Mouse (Mus musculus): ENCODE data around the gene Sptbn1. TPM values are rescaled to one million over a fixed set of nuclear protein-coding genes. Genes with fewer than 3 reads are reported as not detected.
"Not testable (repeated sequence)": the region's sequence is repeated elsewhere in the genome, so short reads cannot be mapped to it uniquely, and the experiment has no call there.

Gene Sptbn1
- polyA plus RNA-seq, 1 experiment from 2014 or later = 16.9 TPM

DNA sequence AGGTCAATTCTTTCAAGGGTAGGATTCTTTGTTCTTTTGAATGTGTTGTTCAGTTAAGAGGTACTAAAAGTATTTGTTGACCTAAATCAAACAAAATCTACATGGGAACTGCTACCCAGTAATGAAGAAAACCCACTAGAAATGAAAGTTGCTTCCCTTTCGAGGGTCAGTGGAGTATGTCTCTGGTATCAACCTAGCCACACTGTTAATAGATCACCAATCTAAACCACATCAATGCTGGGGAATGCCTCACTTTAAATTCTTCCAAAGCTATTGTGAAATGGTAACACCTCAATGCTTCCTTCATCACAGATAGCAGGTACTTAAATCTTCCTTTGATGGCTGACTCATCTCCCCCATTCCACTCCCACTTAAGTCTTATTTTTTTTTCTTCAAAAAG is 1.5 kb upstream of the Sptbn1 start:
- no peak overlapping the region for H3K9ac ChIP-seq
- ATAC-seq (ENCODE audit: low read depth) = no peak

DNA sequence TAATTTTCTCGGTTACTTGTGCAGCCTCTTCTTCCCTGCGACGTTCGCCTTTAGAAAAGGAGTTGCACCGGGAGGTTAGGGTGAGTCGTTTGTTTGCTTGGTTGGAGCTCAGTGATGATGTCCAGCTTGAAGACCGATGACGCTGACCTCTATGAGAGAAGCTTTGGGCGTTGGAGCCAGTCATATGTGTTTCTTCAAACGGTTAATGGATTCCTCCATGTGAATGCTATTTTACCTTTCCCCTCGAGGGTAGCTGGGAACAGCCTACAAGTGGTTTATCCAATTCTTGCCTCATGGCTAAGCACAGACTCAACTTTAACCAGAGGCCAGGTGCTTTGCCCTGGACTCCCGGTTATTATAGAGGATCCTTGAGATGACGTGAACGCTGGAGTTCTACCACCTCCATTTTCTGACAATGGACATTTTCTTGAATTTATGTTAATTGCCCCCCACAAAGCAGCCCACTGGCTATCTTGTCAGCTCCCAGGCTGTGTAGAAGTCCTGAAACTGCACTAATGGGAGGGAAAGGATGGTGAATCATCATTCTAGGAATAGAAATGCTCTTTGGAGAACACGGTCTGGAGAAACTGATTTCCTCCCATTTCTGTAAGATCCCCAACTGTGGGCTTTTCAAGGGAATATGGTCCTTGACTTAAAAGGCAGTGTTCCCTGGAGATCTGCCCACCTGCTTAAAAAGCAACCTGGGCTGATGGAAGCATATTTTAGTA is 837 bp upstream of the Sptbn1 start:
- no peak overlapping the region for H3K9ac ChIP-seq
- peak overlapping the region; percentile 66 for H3K4me3 ChIP-seq (replicated peaks)
- peak overlapping the region; percentile 80 for H3K4me2 ChIP-seq
- H3K4me1 ChIP-seq (replicated peaks) = peaks cover 17% of the 10 kb centered on the region
- 0 out of 2 replicates have a peak, but pooled peaks have one; percentile 7 for ATAC-seq (ENCODE audit: low read depth)
- DNase-seq = no peak
- H3K27ac ChIP-seq = no peak overlapping the region
- 5% methylated on average over 15 of the region's 15 CpGs for WGBS (ENCODE audit: insufficient replicate concordance)
- peaks cover 43% of the 10 kb centered on the region for H3K27me3 ChIP-seq
- no peaks in the 10 kb centered on the region for H3K9me3 ChIP-seq (replicated peaks)
- no peaks in the 10 kb centered on the region for H3K36me3 ChIP-seq

More for the DNA sequence above, 1.5 kb upstream of the Sptbn1 start:
- WGBS (ENCODE audit: insufficient replicate concordance) = 20% methylated on average over 1 of the region's 1 CpGs
- Histone ChIP-seq H3K4me2 (no peak overlapping the region), H3K4me3 (replicated peaks) (no peak overlapping the region), H3K27me3 (peaks cover 43% of the 10 kb centered on the region), H3K4me1 (replicated peaks) (peaks cover 17% of the 10 kb centered on the region), H3K27ac (no peak overlapping the region), H3K9me3 (replicated peaks) (no peaks in the 10 kb centered on the region), H3K36me3 (no peaks in the 10 kb centered on the region)
- no peak for DNase-seq

DNA sequence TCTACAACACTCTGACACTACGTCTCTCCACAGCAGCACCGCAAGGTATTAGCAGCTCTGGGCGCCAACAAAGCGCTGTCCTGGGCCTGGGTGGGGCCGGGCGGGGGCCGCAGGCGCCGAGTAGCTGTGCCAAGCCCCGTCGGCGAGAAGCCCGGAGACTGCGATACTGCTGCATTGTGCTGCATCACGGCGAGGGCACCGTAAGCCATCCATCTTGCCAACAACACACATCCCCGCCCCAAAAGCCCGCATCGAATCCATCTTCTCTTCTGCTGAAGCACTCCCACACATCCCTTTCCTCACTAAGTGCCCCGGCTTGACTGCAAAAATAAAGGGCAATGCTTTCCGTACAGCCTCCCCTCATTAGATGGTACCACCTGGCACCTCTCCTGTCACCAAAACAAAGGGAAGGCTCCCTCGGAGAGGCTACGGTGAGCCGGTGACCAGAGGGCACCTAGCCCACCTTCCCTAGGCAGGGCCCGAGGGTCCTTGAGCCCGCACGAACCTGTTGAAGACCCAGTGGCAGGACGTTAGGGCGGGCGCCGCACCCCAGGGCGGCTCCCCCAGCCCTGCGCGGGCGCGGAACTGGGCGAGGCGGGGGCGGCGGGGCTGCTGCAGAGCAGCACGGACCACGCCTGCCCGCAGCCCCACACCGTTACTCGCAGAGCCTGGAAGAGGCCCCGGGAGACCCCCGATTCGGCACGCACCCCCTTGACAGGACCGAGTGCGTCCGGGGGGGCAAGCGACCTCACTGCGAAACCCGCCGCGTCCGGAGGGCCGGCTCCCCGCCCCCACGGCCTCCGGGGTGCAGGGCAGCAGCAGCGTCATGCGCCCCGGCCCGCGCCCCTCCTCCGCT is 711 bp downstream of the Sptbn1 start:
- Histone ChIP-seq H3K4me3 (replicated peaks) (peak overlapping the region; percentile 66), H3K9ac (peak overlapping the region; percentile 64), H3K36me3 (no peaks in the 10 kb centered on the region), H3K9me3 (replicated peaks) (no peaks in the 10 kb centered on the region), H3K27ac (peak overlapping the region; percentile 47; the same call in 1 of the 2 replicates), H3K4me1 (replicated peaks) (peaks cover 17% of the 10 kb centered on the region), H3K4me2 (peak overlapping the region; percentile 80), H3K27me3 (peaks cover 43% of the 10 kb centered on the region)
- DNase-seq (peak; percentile 2), ATAC-seq (ENCODE audit: low read depth) (peak; percentile 57)
- WGBS (ENCODE audit: insufficient replicate concordance) = under 1% methylated on average over 67 of the region's 69 CpGs

DNA sequence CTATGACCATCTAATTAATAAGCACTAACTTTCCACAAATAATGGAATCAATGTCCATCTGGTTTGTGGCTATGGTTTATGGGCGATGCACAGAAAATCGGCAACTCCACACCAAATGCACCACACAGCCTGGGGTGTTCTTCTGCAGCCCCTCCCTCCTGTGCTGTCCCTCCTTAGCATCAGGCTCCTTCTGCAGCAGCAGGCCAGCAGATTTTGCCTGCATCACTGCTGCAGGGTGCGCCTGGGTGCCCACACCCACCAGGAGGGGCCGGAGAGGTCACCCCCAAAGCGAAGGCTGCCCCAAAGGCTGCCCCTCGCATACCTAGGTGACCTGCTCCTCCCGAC is 1.3 kb downstream of the Sptbn1 start:
- no peak overlapping the region for H3K27ac ChIP-seq
- peak overlapping the region; percentile 80 for H3K4me2 ChIP-seq
- H3K36me3 ChIP-seq = no peaks in the 10 kb centered on the region
- DNase-seq = no peak
- peak overlapping the region; percentile 64; the same call in 1 of the 2 replicates for H3K9ac ChIP-seq
- peaks cover 43% of the 10 kb centered on the region for H3K27me3 ChIP-seq
- peak overlapping the region; percentile 66 for H3K4me3 ChIP-seq (replicated peaks)
- H3K4me1 ChIP-seq (replicated peaks) = peaks cover 17% of the 10 kb centered on the region
- no peak for ATAC-seq (ENCODE audit: low read depth)
- H3K9me3 ChIP-seq (replicated peaks) = no peaks in the 10 kb centered on the region
- 12% methylated on average over 7 of the region's 7 CpGs for WGBS (ENCODE audit: insufficient replicate concordance)

DNA sequence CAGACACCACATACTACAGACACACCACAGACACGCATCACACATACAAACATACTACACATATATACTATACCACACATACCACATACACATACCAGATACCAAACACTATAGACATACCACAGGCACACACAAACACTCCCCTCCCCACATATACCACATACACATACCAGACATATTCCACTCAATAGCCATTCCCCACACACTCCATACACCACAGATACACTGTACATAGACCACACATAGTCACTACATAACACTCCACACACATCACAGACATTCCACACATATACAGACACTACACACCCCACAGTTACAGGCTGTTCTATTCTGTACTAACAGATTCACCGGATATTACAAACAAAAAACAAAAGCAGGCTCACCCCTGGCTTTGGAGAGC is 2.3 kb downstream of the Sptbn1 start:
- no peak overlapping the region for H3K4me3 ChIP-seq (replicated peaks)
- H3K27ac ChIP-seq = no peak overlapping the region
- WGBS (ENCODE audit: insufficient replicate concordance) = 68% methylated on average over 2 of the region's 2 CpGs
- no peak overlapping the region for H3K9ac ChIP-seq
- H3K36me3 ChIP-seq = no peaks in the 10 kb centered on the region
- peaks cover 17% of the 10 kb centered on the region for H3K4me1 ChIP-seq (replicated peaks)
- H3K9me3 ChIP-seq (replicated peaks) = no peaks in the 10 kb centered on the region
- peaks cover 43% of the 10 kb centered on the region for H3K27me3 ChIP-seq
- H3K4me2 ChIP-seq = no peak overlapping the region
- DNase-seq = no peak
- ATAC-seq (ENCODE audit: low read depth) = no peak

DNA sequence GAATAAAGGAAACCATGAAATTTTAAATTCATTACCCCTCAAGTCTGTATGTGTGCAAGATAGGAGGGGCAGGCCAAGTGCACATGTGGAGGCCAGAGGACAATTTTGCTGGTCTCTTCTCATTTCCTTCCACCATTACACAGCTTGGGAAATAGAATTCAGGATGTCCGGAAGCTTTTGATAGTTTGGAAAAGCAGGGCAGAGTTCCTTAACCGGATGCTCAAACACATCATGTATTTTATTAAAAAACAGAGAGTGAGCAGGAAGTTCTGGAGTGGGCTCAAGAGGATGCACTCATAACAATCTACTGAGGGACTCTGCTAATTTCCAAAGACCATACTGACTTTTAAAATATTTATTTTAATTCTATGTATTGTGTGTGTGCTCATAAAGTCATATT is 4.3 kb downstream of the Sptbn1 start:
- ATAC-seq (ENCODE audit: low read depth) (no peak), DNase-seq (no peak)
- H3K27ac ChIP-seq = no peak overlapping the region
- no peaks in the 10 kb centered on the region for H3K9me3 ChIP-seq (replicated peaks)
- H3K4me1 ChIP-seq (replicated peaks) = peaks cover 14% of the 10 kb centered on the region
- no peak overlapping the region for H3K4me2 ChIP-seq
- no peak overlapping the region for H3K9ac ChIP-seq
- H3K27me3 ChIP-seq = peaks cover 34% of the 10 kb centered on the region
- no peak overlapping the region for H3K4me3 ChIP-seq (replicated peaks)
- H3K36me3 ChIP-seq = no peaks in the 10 kb centered on the region
- whole genome bisulfite sequencing (ENCODE audit: insufficient replicate concordance) = 59% methylated on average over 2 of the region's 2 CpGs

DNA sequence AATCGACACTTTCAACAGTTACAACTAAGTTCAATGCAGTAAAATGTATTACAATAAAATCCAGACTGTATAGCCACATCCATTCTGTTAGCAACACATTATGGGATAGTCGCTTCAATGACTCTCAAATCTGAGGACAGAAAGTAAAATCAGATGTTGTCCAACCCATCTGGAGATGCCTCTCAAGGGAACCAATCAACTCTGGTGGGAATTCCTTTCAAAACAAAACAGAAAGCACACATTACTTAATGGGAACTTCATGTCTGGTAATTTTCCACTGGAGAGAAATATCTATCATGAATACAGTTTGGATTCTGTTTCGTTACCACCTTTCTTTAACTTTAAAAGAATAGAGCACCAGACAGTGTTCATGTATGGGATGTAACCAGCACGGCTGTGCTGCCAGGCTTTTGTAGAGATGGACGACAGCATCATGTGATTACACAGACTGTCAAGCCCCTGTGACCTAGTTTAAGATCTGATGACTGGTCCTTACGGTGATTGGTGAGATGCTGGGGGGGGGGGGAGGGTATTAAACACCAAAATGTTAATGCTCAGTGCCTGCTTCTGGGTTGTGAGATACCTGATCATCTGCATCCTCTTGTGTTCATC is 9.1 kb downstream of the Sptbn1 start:
- Histone ChIP-seq H3K36me3 (no peaks in the 10 kb centered on the region), H3K9ac (no peak overlapping the region), H3K27me3 (no peaks in the 10 kb centered on the region), H3K9me3 (replicated peaks) (no peaks in the 10 kb centered on the region), H3K4me1 (replicated peaks) (no peaks in the 10 kb centered on the region; the same call in 1 of the 2 replicates), H3K27ac (no peak overlapping the region), H3K4me2 (no peak overlapping the region), H3K4me3 (replicated peaks) (no peak overlapping the region)
- ATAC-seq (ENCODE audit: low read depth) (no peak), DNase-seq (no peak)
- 69% methylated on average over 6 of the region's 6 CpGs for WGBS (ENCODE audit: insufficient replicate concordance)

DNA sequence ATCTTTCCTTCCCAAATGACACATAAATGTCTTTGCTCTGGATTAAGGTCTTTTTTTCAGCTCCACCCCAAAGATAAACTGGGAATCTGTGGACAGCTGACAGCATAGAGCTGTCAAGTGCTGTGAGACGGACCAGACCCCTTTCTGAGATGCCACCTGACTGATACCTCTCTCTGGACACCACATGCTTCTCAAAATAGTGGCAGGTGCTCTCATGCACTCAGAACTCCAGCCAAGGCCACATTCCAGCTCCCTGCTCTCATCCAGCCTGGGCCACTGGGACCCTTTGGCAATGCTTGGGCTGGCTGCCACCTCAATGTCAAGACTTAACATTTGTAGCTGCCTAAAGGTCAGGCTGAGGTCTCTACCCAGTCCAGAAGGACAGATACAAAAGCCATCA is 10.2 kb downstream of the Sptbn1 start:
- DNase-seq = no peak
- H3K36me3 ChIP-seq = no peaks in the 10 kb centered on the region
- H3K27ac ChIP-seq = no peak overlapping the region
- no peaks in the 10 kb centered on the region; the same call in 1 of the 2 replicates for H3K4me1 ChIP-seq (replicated peaks)
- ATAC-seq (ENCODE audit: low read depth) = no peak
- H3K4me2 ChIP-seq = no peak overlapping the region
- 26% methylated on average over 1 of the region's 1 CpGs for WGBS (ENCODE audit: insufficient replicate concordance)
- H3K27me3 ChIP-seq = no peaks in the 10 kb centered on the region
- H3K4me3 ChIP-seq (replicated peaks) = no peak overlapping the region
- no peaks in the 10 kb centered on the region for H3K9me3 ChIP-seq (replicated peaks)
- H3K9ac ChIP-seq = no peak overlapping the region

DNA sequence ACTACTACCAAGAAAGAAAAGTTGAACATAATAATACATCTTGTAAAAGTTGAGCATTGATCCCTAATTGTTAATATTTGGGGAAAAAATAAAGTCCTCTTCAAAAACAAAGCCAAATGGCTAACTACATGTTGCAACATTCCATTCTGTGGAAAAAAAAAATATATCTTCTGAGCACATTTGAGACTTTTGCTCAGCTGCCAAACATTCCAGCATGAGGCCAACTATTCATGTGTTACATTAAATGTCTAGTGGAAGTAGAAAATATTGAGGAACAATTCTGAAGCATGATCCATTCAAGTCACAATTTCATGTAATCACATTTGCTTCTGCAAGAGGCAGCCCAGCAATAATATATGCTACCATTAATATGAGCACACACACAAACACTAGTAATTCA is 10.9 kb downstream of the Sptbn1 start:
- H3K36me3 ChIP-seq = no peaks in the 10 kb centered on the region
- H3K9me3 ChIP-seq (replicated peaks) = no peaks in the 10 kb centered on the region
- no peak overlapping the region for H3K27ac ChIP-seq
- H3K4me1 ChIP-seq (replicated peaks) = no peaks in the 10 kb centered on the region; the same call in 1 of the 2 replicates
- H3K4me2 ChIP-seq = no peak overlapping the region
- H3K9ac ChIP-seq = no peak overlapping the region
- ATAC-seq (ENCODE audit: low read depth) (no peak), DNase-seq (no peak)
- no peak overlapping the region for H3K4me3 ChIP-seq (replicated peaks)
- H3K27me3 ChIP-seq = no peaks in the 10 kb centered on the region

DNA sequence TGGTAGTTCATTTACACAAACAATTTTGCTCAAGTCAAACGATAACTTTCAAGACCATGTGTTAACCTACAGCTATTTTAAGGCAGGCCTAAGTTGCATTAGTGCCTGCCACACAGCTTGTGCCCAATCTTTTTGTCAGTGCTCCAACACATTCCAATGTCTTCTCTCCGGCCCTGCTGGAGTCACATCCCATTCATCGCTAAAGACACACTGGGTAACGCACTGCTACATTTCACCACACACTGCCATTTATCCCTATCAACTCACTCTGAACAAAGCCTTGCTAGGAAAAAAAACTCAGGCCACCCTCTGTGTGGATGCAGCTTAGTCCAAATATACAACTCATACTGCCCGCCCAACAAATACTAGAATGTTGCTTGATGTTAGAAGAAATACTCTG is 11.5 kb downstream of the Sptbn1 start:
- no peak for DNase-seq
- no peak overlapping the region for H3K4me2 ChIP-seq
- H3K9me3 ChIP-seq (replicated peaks) = no peaks in the 10 kb centered on the region
- H3K4me1 ChIP-seq (replicated peaks) = no peaks in the 10 kb centered on the region; the same call in 1 of the 2 replicates
- H3K36me3 ChIP-seq = no peaks in the 10 kb centered on the region
- H3K9ac ChIP-seq = no peak overlapping the region
- no peak for ATAC-seq (ENCODE audit: low read depth)
- H3K27ac ChIP-seq = no peak overlapping the region
- no peaks in the 10 kb centered on the region for H3K27me3 ChIP-seq
- H3K4me3 ChIP-seq (replicated peaks) = no peak overlapping the region
- 69% methylated on average over 5 of the region's 5 CpGs for WGBS (ENCODE audit: insufficient replicate concordance)

DNA sequence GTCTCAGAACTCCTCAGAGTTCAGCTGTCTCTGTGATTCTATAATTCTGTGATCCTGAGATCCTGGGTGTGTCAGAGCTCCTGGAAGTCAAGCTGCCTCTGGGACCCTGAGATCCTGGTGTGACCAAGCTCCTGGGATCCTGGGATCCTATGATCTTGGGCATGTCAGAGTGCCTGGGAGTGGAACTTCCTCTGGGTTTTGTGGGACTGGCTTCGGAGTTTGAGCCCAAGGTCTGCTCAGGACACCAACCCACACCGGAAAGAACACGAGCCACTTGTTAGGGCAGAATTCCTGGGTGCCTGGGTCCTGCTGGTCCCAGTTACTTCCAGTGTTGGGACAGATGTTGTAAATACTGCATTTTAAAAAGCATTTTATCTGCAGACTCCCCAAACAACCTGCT is 12.8 kb downstream of the Sptbn1 start:
- H3K4me1 ChIP-seq (replicated peaks); H3K27ac ChIP-seq; DNase-seq; H3K36me3 ChIP-seq; H3K27me3 ChIP-seq; ATAC-seq (ENCODE audit: low read depth); H3K9ac ChIP-seq; H3K4me3 ChIP-seq (replicated peaks); H3K9me3 ChIP-seq (replicated peaks); H3K4me2 ChIP-seq: not testable (repeated sequence)
- WGBS (ENCODE audit: insufficient replicate concordance) = 77% methylated on average over 3 of the region's 3 CpGs

Data from liver, embryonic 13.5 days (tissue).